Mouse (Mus musculus): ENCODE measurements around the gene Ankrd60. TPM values are rescaled to one million over a fixed set of nuclear protein-coding genes. Genes with fewer than 3 reads are reported as not detected.

Ankrd60 gene
- polyA plus RNA-seq (2015; fragmentation: Nextera tagmentation; extraction: Ambion mirVana), result not detected in 2 replicates

DNA sequence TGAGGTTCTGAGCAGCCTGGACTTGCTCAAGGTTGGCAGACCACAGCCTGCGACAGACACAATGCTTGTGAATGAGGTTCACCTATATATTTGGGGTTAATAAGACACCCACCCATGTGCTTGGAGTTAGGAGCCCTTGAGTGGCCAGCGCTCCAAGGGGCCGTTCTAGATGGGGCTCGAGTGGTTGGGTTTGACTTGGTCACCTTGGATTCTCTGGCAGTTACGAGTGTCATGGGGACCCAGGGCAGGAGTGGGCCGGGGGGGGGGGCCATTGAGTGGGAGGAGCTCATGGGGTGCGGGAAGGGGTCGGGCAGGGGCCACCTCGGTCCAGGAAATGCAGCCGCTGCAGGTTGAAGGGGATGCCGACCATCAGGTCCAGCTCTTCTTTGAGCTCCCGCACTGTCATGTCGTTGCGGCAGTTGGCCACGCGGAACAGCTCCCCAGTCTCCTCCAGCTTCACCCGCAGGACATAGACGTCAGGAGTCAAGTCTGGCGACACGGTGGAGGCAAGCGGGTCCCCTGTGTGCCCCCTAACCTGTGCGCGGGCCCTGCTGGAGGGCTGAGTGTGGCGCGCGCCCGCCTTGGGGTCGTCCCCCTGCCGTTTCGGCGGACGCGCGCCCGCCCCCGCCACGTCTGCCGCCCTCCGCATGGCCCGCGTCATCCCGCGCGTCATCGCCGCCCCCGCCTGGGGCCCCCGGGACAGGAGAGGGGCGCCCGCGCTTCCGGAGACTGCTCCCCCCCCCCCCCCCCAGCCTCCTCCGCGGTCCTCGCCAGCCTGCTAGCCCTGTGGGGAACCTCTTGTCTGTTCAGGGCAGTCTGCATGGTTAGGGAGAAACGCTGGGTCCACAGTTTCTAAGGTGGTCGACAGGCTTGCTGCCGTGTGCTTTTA is at the start of gene Ankrd60:
Ankrd60 (minus strand) TSS at position 697 of the 889 bp plus-strand sequence.
- Histone ChIP-seq H3K9me3 (replicated peaks) (no peaks in the 10 kb centered on the region), H3K27me3 (peaks cover 3% of the 10 kb centered on the region; the same call in 1 of the 2 replicates), H3K9ac (peak within 1 kb of the TSS; percentile 28; the same call in 1 of the 2 replicates), H3K4me3 (replicated peaks) (peak within 1 kb of the TSS; percentile 47), H3K27ac (replicated peaks) (no peak within 1 kb of the TSS), H3K36me3 (no peaks in the 10 kb centered on the region), H3K4me1 (peaks cover 10% of the 10 kb centered on the region), H3K4me2 (replicated peaks) (peak within 1 kb of the TSS; percentile 78)
- peak; percentile 55 for ATAC-seq (ENCODE audit: insufficient number of reproducible peaks, low FRiP score, low TSS enrichment, low read depth)
- 12% methylated on average over 40 of the region's 58 CpGs for WGBS

DNA sequence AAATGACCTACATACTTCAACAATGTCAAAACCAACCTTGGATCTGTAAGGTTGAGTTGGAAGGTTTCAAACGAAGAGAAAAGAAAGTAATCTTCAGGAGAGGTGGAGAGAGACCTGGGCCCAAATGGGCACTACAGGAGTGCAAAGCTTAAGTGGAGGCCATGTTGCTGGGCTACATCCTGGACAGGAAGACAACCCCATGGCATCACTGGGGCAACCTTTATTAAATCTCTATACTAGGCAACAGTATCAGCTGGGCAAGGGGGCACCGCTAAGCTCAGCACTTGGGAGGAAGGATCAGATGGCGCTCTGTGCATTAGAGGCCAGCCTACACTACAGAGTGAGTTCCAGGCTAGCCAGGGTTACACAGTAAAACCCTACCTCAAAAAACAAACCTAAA is 47.6 kb upstream of the Ankrd60 start:
- no peak for ATAC-seq (ENCODE audit: insufficient number of reproducible peaks, low FRiP score, low TSS enrichment, low read depth)
- Histone ChIP-seq H3K4me2 (replicated peaks) (no peak overlapping the region), H3K27me3 (no peaks in the 10 kb centered on the region), H3K9me3 (replicated peaks) (no peaks in the 10 kb centered on the region), H3K36me3 (no peaks in the 10 kb centered on the region), H3K9ac (no peak overlapping the region), H3K4me1 (no peaks in the 10 kb centered on the region), H3K4me3 (replicated peaks) (no peak overlapping the region), H3K27ac (replicated peaks) (no peak overlapping the region)
- WGBS, result 96% methylated on average over 3 of the region's 3 CpGs

DNA sequence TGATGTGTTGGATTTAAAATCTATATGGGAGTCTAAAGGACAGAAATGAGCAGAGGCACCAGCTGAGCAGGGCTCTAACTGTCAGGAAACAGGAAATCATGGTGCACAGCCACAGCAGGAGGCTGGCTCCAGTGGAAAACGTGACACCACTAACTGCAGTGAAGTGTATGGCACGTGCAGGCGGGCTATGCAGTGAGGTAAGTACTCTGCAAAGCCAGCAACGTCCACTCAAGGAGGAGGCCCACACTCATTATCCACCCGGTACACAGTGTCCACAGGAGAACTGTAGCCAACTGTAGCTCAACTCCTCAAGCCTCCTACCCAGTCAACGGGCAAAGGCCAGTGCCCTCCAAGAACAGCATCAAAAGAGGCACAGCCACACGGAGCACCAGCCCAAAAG is 46.5 kb upstream of the Ankrd60 start:
- H3K4me2 ChIP-seq (replicated peaks), result no peak overlapping the region
- no peaks in the 10 kb centered on the region for H3K9me3 ChIP-seq (replicated peaks)
- H3K4me3 ChIP-seq (replicated peaks), result no peak overlapping the region
- H3K36me3 ChIP-seq, result no peaks in the 10 kb centered on the region
- no peaks in the 10 kb centered on the region for H3K27me3 ChIP-seq
- 76% methylated on average over 7 of the region's 7 CpGs for WGBS
- no peak overlapping the region for H3K27ac ChIP-seq (replicated peaks)
- H3K9ac ChIP-seq, result no peak overlapping the region
- ATAC-seq (ENCODE audit: insufficient number of reproducible peaks, low FRiP score, low TSS enrichment, low read depth), result no peak
- no peaks in the 10 kb centered on the region for H3K4me1 ChIP-seq

DNA sequence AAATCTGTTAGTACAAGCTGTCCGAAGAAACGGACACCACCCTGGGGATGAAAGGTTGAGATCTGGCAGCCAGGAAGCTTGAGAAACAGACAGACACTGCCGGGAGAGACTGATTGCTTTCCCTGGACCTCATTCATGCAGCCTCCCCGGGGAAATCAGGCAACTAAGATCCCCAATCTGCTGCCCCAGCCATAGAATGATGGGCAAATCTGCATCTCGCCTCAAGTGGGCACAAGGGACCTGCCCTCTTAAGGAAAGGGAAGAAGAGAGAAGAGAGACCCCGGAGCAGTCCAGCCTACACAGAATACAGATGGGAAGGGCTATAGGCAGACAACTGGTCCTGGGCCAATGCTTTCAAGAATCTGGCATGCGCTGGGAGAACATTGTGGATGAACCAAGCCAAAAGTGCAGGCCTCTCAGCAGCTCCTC is 44.0 kb upstream of the Ankrd60 start:
- no peak overlapping the region for H3K9ac ChIP-seq
- no peak overlapping the region for H3K4me3 ChIP-seq (replicated peaks)
- H3K4me2 ChIP-seq (replicated peaks), result no peak overlapping the region
- no peaks in the 10 kb centered on the region for H3K4me1 ChIP-seq
- WGBS, result 49% methylated on average over 7 of the region's 7 CpGs
- H3K9me3 ChIP-seq (replicated peaks), result no peaks in the 10 kb centered on the region
- H3K27me3 ChIP-seq, result no peaks in the 10 kb centered on the region
- H3K27ac ChIP-seq (replicated peaks), result no peak overlapping the region
- ATAC-seq (ENCODE audit: insufficient number of reproducible peaks, low FRiP score, low TSS enrichment, low read depth), result peak; percentile 54; the same call in 1 of the 2 replicates
- no peaks in the 10 kb centered on the region for H3K36me3 ChIP-seq

DNA sequence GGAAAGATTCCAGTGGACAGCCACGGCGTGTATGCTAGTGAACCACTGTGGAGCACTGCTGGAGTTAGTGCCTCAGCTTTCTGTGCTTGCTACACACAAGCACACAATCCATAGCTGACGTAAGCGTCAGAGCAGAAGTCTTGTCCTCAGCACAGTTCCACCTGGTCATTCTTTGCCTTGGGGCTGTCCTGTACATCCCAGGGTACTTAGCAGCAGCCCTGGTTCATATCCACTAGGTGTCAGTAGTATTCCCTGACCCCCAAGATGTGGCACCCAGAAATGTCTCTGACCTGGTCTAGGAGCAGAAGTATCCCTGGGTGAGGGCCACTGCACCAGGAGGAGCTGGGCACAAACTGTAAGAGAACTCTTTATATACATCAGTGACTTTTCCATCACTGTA is 42.5 kb upstream of the Ankrd60 start:
- Histone ChIP-seq H3K4me1 (no peaks in the 10 kb centered on the region), H3K9ac (no peak overlapping the region), H3K4me2 (replicated peaks) (no peak overlapping the region), H3K9me3 (replicated peaks) (no peaks in the 10 kb centered on the region), H3K4me3 (replicated peaks) (no peak overlapping the region), H3K27ac (replicated peaks) (no peak overlapping the region), H3K27me3 (no peaks in the 10 kb centered on the region), H3K36me3 (no peaks in the 10 kb centered on the region)
- no peak for ATAC-seq (ENCODE audit: insufficient number of reproducible peaks, low FRiP score, low TSS enrichment, low read depth)
- WGBS, result 94% methylated on average over 4 of the region's 4 CpGs

DNA sequence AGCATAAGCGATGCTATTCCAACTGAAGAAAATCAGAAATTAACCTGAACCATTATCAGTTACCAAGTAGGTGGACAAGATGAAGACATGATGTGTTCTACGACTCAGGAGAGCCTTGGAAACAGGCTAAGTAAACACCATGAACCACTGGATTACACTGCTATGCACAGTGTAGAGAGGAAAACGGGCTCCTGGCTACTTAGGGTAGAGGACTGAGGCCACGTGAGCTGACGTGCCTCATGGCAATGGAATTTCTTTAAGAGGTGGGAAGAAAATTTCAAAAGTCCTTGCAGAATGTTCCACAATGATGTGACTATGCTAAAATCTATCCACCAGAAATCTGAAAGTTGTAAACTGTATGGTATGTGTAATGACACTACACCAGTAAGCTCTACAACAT is 41.0 kb upstream of the Ankrd60 start:
- 83% methylated on average over 5 of the region's 5 CpGs for WGBS
- no peak for ATAC-seq (ENCODE audit: insufficient number of reproducible peaks, low FRiP score, low TSS enrichment, low read depth)

GRCm38 (mm10) chr2:173616156-173616555 is 38.0 kb upstream of the Ankrd60 start:
- H3K9me3 ChIP-seq (replicated peaks), result no peaks in the 10 kb centered on the region
- no peak for ATAC-seq (ENCODE audit: insufficient number of reproducible peaks, low FRiP score, low TSS enrichment, low read depth)
- WGBS, result 81% methylated on average over 7 of the region's 7 CpGs
- H3K27ac ChIP-seq (replicated peaks), result no peak overlapping the region
- no peaks in the 10 kb centered on the region for H3K4me1 ChIP-seq
- no peak overlapping the region for H3K4me2 ChIP-seq (replicated peaks)
- H3K9ac ChIP-seq, result no peak overlapping the region
- no peak overlapping the region for H3K4me3 ChIP-seq (replicated peaks)
- peaks cover 19% of the 10 kb centered on the region for H3K36me3 ChIP-seq
- H3K27me3 ChIP-seq, result no peaks in the 10 kb centered on the region

More for the DNA sequence above, 41.0 kb upstream of the Ankrd60 start:
- Histone ChIP-seq H3K4me1 (no peaks in the 10 kb centered on the region), H3K27me3 (no peaks in the 10 kb centered on the region), H3K36me3 (peaks cover 12% of the 10 kb centered on the region), H3K4me2 (replicated peaks) (no peak overlapping the region), H3K4me3 (replicated peaks) (no peak overlapping the region), H3K9ac (no peak overlapping the region), H3K27ac (replicated peaks) (no peak overlapping the region), H3K9me3 (replicated peaks) (no peaks in the 10 kb centered on the region)

GRCm38 (mm10) chr2:173615378-173616081 is 37.4 kb upstream of the Ankrd60 start:
- Histone ChIP-seq H3K27me3 (no peaks in the 10 kb centered on the region), H3K9ac (no peak overlapping the region), H3K36me3 (peaks cover 20% of the 10 kb centered on the region), H3K27ac (replicated peaks) (no peak overlapping the region), H3K4me2 (replicated peaks) (no peak overlapping the region), H3K4me1 (no peaks in the 10 kb centered on the region), H3K9me3 (replicated peaks) (no peaks in the 10 kb centered on the region), H3K4me3 (replicated peaks) (no peak overlapping the region)
- no peak for ATAC-seq (ENCODE audit: insufficient number of reproducible peaks, low FRiP score, low TSS enrichment, low read depth)
- 76% methylated on average over 11 of the region's 11 CpGs for WGBS

DNA sequence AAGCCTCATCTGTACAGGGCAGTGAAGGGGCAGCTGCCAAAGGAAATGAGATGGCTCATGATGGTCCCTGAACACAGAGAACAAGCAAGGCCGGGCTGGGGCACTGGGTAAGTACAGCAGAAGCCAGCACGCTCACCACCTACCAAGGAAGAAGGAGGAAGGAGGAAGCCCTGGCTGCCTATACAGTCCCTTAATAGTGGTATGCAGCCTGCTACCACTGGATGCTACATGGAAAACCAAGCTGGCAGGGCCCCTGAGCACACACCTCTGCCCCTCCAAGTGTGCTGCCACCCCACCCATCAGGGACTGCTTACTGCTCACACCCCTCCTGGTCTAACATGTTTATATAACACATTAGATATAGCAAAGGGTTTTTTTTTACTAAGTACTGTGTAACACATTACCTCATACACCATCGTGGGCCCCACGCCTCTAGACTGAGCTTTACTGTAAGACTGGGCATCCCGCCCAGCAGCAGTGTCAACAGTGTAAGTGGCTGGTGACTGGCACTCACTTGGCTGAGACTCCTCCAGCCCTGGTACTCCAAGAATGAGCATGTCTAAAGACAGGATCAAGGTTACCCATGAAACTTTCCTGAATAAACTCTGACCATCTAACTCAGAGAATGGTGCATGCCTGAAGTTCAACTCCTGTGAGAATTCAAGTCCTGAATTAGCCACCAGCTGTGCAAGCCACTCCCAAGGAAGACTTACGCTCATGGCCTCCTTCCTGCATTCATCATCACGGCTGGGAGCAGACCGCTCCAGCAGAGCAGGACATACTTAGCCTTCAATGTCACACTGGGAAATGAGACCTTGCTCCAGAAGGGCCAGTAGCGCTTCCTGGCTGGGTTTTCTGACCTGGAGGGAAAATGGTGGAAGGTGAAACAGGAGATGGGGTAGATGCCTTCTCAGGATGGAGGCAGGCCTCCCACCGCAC is 30.1 kb upstream of the Ankrd60 start:
- no peaks in the 10 kb centered on the region for H3K27me3 ChIP-seq
- ATAC-seq (ENCODE audit: insufficient number of reproducible peaks, low FRiP score, low TSS enrichment, low read depth), result peak; percentile 49
- H3K36me3 ChIP-seq, result peaks cover 12% of the 10 kb centered on the region
- peaks cover 11% of the 10 kb centered on the region for H3K4me1 ChIP-seq
- H3K4me2 ChIP-seq (replicated peaks), result no peak overlapping the region
- H3K9ac ChIP-seq, result no peak overlapping the region
- no peak overlapping the region for H3K4me3 ChIP-seq (replicated peaks)
- H3K9me3 ChIP-seq (replicated peaks), result no peaks in the 10 kb centered on the region
- H3K27ac ChIP-seq (replicated peaks), result peak overlapping the region; percentile 40; the same call in 1 of the 2 replicates
- WGBS, result 71% methylated on average over 10 of the region's 10 CpGs

- peaks cover 7% of the 10 kb centered on the region; the same call in 1 of the 2 replicates for H3K36me3 ChIP-seq
- 83% methylated on average over 9 of the region's 9 CpGs for WGBS
- peaks cover 11% of the 10 kb centered on the region for H3K4me1 ChIP-seq
- no peak overlapping the region for H3K27ac ChIP-seq (replicated peaks)
- H3K9me3 ChIP-seq (replicated peaks), result no peaks in the 10 kb centered on the region
- H3K4me3 ChIP-seq (replicated peaks), result no peak overlapping the region
- H3K27me3 ChIP-seq, result no peaks in the 10 kb centered on the region
- H3K9ac ChIP-seq, result no peak overlapping the region
- ATAC-seq (ENCODE audit: insufficient number of reproducible peaks, low FRiP score, low TSS enrichment, low read depth), result no peak
- H3K4me2 ChIP-seq (replicated peaks), result no peak overlapping the region
Measured at GRCm38 (mm10) chr2:173606415-173606804, 28.2 kb upstream of the Ankrd60 start.

Data from embryonic facial prominence, embryonic 15.5 days (tissue).